Mouse (Mus musculus): ENCODE results near the gene Tmem50a.

DNA sequence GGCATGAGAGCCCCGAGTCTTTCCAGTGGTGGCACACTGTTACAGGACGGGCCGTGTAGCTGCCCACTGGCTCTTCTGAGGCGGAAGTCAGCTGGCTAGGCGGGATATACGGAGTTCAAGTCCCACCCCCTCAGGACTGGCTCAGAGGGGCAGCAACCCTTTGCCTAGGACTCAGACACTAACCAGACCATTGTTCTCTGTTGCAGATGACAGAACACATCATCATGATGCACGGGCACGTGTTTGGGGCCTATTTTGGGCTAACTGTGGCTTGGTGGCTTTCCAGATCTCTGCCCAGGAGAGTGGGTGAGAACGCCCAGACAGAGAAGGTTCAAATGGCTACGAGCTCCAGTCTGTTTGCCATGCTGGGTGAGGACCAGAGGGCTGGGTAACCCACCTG lies 31.0 kb downstream of the Tmem50a start:
- TF ChIP-seq CTCF (IDR thresholded peaks at IDR 0.05; ENCODE audit: low read depth) (no peak), EP300 (optimal IDR thresholded peaks at IDR 0.05) (no peak)

Data from stomach, postnatal 0 days (tissue).